Mouse (Mus musculus): Measurements from ENCODE around the gene Nfib. TPM values are rescaled to one million over a fixed set of nuclear protein-coding genes. Genes with fewer than 3 reads are reported as not detected.

The Nfib gene
- total and polyA plus RNA-seq, 3 experiments = not detected

DNA sequence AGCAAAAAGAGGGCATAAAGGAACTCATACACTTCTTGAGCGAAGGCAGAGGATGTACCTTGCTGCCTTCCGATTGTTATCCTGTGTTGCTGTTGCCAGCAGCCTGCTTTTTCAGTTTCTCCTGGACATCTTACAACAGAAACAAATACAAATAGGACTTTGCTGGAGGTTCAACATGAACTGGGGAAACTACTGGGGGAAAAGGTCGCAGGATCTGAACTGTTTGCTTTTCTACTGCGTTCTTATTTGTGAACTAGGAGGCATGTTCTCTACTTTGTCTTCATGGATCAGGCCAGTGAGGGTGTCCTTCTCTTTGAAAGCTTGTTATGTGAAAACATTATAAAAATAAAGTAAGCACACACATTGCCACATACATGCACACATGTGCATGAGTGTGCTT is 252.6 kb downstream of the Nfib start:
- H3K79me2 ChIP-seq (ENCODE audit: control insufficient read depth, insufficient read depth, low read length, poor library complexity) = no peaks in the 10 kb centered on the region
- no peaks in the 10 kb centered on the region for H3K4me1 ChIP-seq (ENCODE audit: control insufficient read depth in 1 of 2, insufficient read depth in 2 of 2, low read length in 2 of 2)
- no peak overlapping the region for H3K9ac ChIP-seq (ENCODE audit: control insufficient read depth, low read depth, low read length, poor library complexity, severe bottlenecking)
- H3K36me3 ChIP-seq (ENCODE audit: control insufficient read depth in 1 of 2, insufficient read depth in 2 of 2, low read length in 2 of 2) = no peaks in the 10 kb centered on the region
- H3K27me3 ChIP-seq (ENCODE audit: control insufficient read depth in 1 of 2, insufficient read depth in 2 of 2, low read length in 2 of 2) = no peaks in the 10 kb centered on the region
- TF ChIP-seq ZNF384 (IDR thresholded peaks at IDR 0.05; ENCODE audit: low read depth, low read length) = no peak
- no peak for TF ChIP-seq MXI1 (IDR thresholded peaks at IDR 0.05; ENCODE audit: low read depth, low read length)
- no peak for TF ChIP-seq CTCF (IDR thresholded peaks at IDR 0.05 in 2 of 3, conservative IDR thresholded peaks at IDR 0.05 in 1 of 3; ENCODE audit: control insufficient read depth in 1 of 3, insufficient read depth in 1 of 3, low read depth in 2 of 3, low read length in 3 of 3, poor library complexity in 1 of 3, severe bottlenecking in 1 of 3)
- no peak for TF ChIP-seq UBTF (IDR thresholded peaks at IDR 0.05; ENCODE audit: borderline replicate concordance, insufficient read depth, low read depth, low read length)
- TF ChIP-seq MYB (IDR thresholded peaks at IDR 0.05; ENCODE audit: low read depth, low read length) = no peak
- DNase-seq (ENCODE audit: low read depth, low spot score) = no peak
- no peaks in the 10 kb centered on the region for H3K9me3 ChIP-seq (replicated peaks; ENCODE audit: insufficient read depth, low read length)
- H3K27ac ChIP-seq (ENCODE audit: control insufficient read depth, low read depth, low read length) = no peak overlapping the region
- no peak overlapping the region for H3K4me3 ChIP-seq (ENCODE audit: control insufficient read depth in 1 of 2, insufficient read depth in 1 of 2, low read depth in 2 of 2, low read length in 2 of 2)

DNA sequence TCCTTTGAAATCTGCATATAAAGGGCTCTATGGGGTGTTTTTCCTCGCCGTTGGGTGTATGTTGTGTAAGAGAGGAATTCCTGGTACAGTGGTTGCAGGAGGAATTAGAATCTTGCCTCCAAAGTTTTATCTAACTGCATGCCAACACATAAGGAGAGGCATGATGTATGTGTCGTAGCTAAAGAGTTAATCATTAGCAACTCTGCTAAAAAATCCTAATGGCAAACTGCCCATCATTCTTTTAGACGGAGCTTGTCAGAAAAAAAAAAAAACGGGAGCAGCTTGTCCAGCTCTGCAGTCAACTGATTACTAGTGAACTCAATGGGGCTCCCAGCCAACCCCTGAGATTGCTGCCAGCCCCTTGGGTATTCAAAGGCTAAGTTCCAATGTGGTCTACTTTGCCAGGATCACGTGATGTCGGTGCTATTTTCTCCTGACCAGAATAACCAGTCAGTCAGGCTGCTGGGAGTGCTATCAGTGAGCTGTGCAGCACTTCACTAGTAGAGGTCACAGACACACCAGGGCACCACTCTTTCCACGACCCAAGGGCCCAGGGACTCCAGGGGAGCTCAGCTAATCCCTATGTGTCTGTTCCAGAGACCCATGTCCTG is 258.4 kb downstream of the Nfib start:
- no peak overlapping the region for H3K4me3 ChIP-seq (ENCODE audit: control insufficient read depth in 1 of 2, insufficient read depth in 1 of 2, low read depth in 2 of 2, low read length in 2 of 2)
- H3K9ac ChIP-seq (ENCODE audit: control insufficient read depth, low read depth, low read length, poor library complexity, severe bottlenecking) = no peak overlapping the region
- no peaks in the 10 kb centered on the region for H3K79me2 ChIP-seq (ENCODE audit: control insufficient read depth, insufficient read depth, low read length, poor library complexity)
- H3K4me1 ChIP-seq (ENCODE audit: control insufficient read depth in 1 of 2, insufficient read depth in 2 of 2, low read length in 2 of 2) = no peaks in the 10 kb centered on the region
- no peaks in the 10 kb centered on the region for H3K36me3 ChIP-seq (ENCODE audit: control insufficient read depth in 1 of 2, insufficient read depth in 2 of 2, low read length in 2 of 2)
- DNase-seq (ENCODE audit: low read depth, low spot score) = no peak
- H3K27me3 ChIP-seq (ENCODE audit: control insufficient read depth in 1 of 2, insufficient read depth in 2 of 2, low read length in 2 of 2) = no peaks in the 10 kb centered on the region
- no peaks in the 10 kb centered on the region for H3K9me3 ChIP-seq (replicated peaks; ENCODE audit: insufficient read depth, low read length)
- TF ChIP-seq E2F4 (IDR thresholded peaks at IDR 0.05; ENCODE audit: borderline replicate concordance, low read depth, low read length) = no peak
- no peak for TF ChIP-seq ETS1 (IDR thresholded peaks at IDR 0.05; ENCODE audit: low read depth, low read length)
- no peak for TF ChIP-seq ELF1 (IDR thresholded peaks at IDR 0.05; ENCODE audit: low read depth, low read length)
- no peak overlapping the region for H3K27ac ChIP-seq (ENCODE audit: control insufficient read depth, low read depth, low read length)

DNA sequence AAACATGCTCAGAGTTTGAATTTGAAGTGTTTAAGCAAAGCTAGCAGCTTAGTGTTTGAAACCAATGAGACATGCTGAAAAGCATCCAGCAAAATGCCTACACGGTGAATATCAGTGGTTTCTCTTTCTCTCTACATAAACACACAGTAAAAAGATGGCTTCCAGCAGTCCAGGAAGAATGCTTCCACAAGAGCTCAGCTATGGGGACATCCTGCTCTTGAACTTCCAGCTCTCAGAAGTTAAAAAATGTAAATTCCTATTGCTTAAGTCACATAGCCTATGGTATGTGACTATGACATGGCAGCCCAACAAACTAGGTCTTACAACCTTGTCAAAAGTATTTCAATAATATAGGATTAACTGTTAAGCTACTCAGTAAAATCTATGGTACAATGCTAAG is 261.5 kb downstream of the Nfib start:
- no peaks in the 10 kb centered on the region for H3K79me2 ChIP-seq (ENCODE audit: control insufficient read depth, insufficient read depth, low read length, poor library complexity)
- no peak overlapping the region for H3K27ac ChIP-seq (ENCODE audit: control insufficient read depth, low read depth, low read length)
- no peaks in the 10 kb centered on the region for H3K27me3 ChIP-seq (ENCODE audit: control insufficient read depth in 1 of 2, insufficient read depth in 2 of 2, low read length in 2 of 2)
- no peaks in the 10 kb centered on the region for H3K36me3 ChIP-seq (ENCODE audit: control insufficient read depth in 1 of 2, insufficient read depth in 2 of 2, low read length in 2 of 2)
- H3K4me3 ChIP-seq (ENCODE audit: control insufficient read depth in 1 of 2, insufficient read depth in 1 of 2, low read depth in 2 of 2, low read length in 2 of 2) = no peak overlapping the region
- TF ChIP-seq SMC3 (IDR thresholded peaks at IDR 0.05; ENCODE audit: low read depth, low read length) (no peak), CHD1 (IDR thresholded peaks at IDR 0.05; ENCODE audit: low read depth, low read length) (no peak), USF2 (IDR thresholded peaks at IDR 0.05; ENCODE audit: borderline replicate concordance in 1 of 2, insufficient read depth in 1 of 2, low read depth in 1 of 2, low read length in 2 of 2) (no peak), POLR2AphosphoS2 (IDR thresholded peaks at IDR 0.05; ENCODE audit: low read length) (no peak), RCOR1 (IDR thresholded peaks at IDR 0.05; ENCODE audit: low read depth, low read length) (no peak), SIN3A (IDR thresholded peaks at IDR 0.05; ENCODE audit: low read length) (no peak), KAT2A (conservative IDR thresholded peaks at IDR 0.05; ENCODE audit: low read depth, low read length) (no peak), ZNF384 (IDR thresholded peaks at IDR 0.05; ENCODE audit: low read depth, low read length) (no peak), MYC (IDR thresholded peaks at IDR 0.05; ENCODE audit: low read depth, low read length) (no peak), TCF12 (IDR thresholded peaks at IDR 0.05; ENCODE audit: low read depth, low read length) (no peak), ZMIZ1 (IDR thresholded peaks at IDR 0.05; ENCODE audit: low read depth, low read length) (no peak), BHLHE40 (IDR thresholded peaks at IDR 0.05; ENCODE audit: borderline replicate concordance, low read depth, low read length) (no peak), TBP (IDR thresholded peaks at IDR 0.05; ENCODE audit: low read depth, low read length) (no peak), POLR2AphosphoS5 (IDR thresholded peaks at IDR 0.05; ENCODE audit: borderline replicate concordance, low read depth, low read length) (no peak), ZC3H11A (IDR thresholded peaks at IDR 0.05; ENCODE audit: low read depth, low read length) (no peak)
- no peak for DNase-seq (ENCODE audit: low read depth, low spot score)
- no peak overlapping the region for H3K9ac ChIP-seq (ENCODE audit: control insufficient read depth, low read depth, low read length, poor library complexity, severe bottlenecking)
- no peaks in the 10 kb centered on the region for H3K9me3 ChIP-seq (replicated peaks; ENCODE audit: insufficient read depth, low read length)
- H3K4me1 ChIP-seq (ENCODE audit: control insufficient read depth in 1 of 2, insufficient read depth in 2 of 2, low read length in 2 of 2) = no peaks in the 10 kb centered on the region
